Mouse (Mus musculus): Measurements from ENCODE around the gene Hipk4.

GRCm38 (mm10) chr7:27476098-27476635 is 46.9 kb upstream of the Hipk4 start:
- TF ChIP-seq CTCF (IDR thresholded peaks at IDR 0.05; ENCODE audit: low read depth, low read length), result no peak
- TF ChIP-seq POLR2A (IDR thresholded peaks at IDR 0.05; ENCODE audit: extremely low read depth, insufficient read depth, low read length), result no peak

Data from liver, adult 2 months (tissue).